Mouse (Mus musculus) erythroblast, embryonic 14.5 days (primary cell): ENCODE data around the gene Rgma.

Experiments used
- GATA1 ChIP-seq: IDR thresholded peaks from 2 replicates; pipeline ENCODE4 v1.6.1; 2012; ENCODE audit warnings: low read length, inconsistent platforms, mixed read lengths
- TAL1 ChIP-seq: IDR thresholded peaks from 3 replicates; pipeline ENCODE4 v1.6.1; 2012; ENCODE audit warnings: low read length, inconsistent platforms, mixed read lengths

DNA sequence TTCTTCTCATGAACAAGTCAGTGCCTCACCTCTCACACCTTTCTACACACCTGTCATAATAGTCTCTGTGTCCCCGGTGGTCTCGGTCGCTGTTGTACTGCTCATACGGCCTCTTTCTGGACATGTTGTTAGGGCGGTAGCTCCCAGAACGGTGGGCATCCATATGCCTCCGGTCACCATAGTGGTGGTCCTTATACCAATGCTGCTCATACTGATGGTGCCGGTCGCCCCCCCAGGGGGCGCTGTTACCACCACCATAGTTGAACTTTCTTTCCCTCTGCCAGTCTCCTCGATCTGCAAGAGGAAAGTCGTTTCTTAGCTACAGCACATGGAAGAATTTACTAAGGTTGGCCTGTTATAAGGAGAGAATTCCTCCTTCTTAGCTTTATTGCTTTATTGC, 60.4 kb downstream of the Rgma start:
- TF ChIP-seq GATA1 = no peak
- no peak for TF ChIP-seq TAL1
